Mouse (Mus musculus) forebrain, embryonic 13.5 days (tissue): ENCODE results near the gene Slc45a3. TPM values are rescaled to one million over a fixed set of nuclear protein-coding genes. Genes with fewer than 3 reads are reported as not detected.

Experiments used
- ATAC-seq: fragments of 200-750 bp; cut with Nextera tagmentation; 2 replicates; pipeline ENCODE4 v1.8.0; 2017
- H3K27ac ChIP-seq: fragments of 300-500 bp; sonication (generic); 2 replicates; pipeline ENCODE4 v1.5.1; 2015; ENCODE audit warnings: inconsistent platforms, mild to moderate bottlenecking, moderate library complexity
- H3K27me3 ChIP-seq: fragments of 300-500 bp; sonication (generic); 2 replicates; pipeline ENCODE4 v1.6.1; 2015; ENCODE audit warnings: mild to moderate bottlenecking, inconsistent platforms
- H3K36me3 ChIP-seq: fragments of 300-500 bp; sonication (generic); 2 replicates; pipeline ENCODE4 v1.6.1; 2015; ENCODE audit warnings: mild to moderate bottlenecking, inconsistent platforms; ENCODE audit not compliant: poor library complexity, severe bottlenecking
- H3K4me1 ChIP-seq: fragments of 300-500 bp; sonication (generic); 2 replicates; pipeline ENCODE4 v1.6.1; 2015; ENCODE audit warnings: inconsistent platforms
- H3K4me2 ChIP-seq: fragments of 300-500 bp; sonication (generic); 2 replicates; pipeline ENCODE4 v1.6.1; 2015; ENCODE audit warnings: inconsistent platforms, mild to moderate bottlenecking, moderate library complexity
- H3K4me3 ChIP-seq: fragments of 300-500 bp; sonication (generic); 2 replicates; pipeline ENCODE4 v1.5.1; 2015; ENCODE audit warnings: mild to moderate bottlenecking, inconsistent platforms
- H3K9ac ChIP-seq: fragments of 300-500 bp; sonication (generic); 2 replicates; pipeline ENCODE4 v1.6.1; 2015; ENCODE audit warnings: mild to moderate bottlenecking, inconsistent platforms
- H3K9me3 ChIP-seq: fragments of 300-500 bp; sonication (generic); replicated peaks from 2 replicates; pipeline ENCODE4 v1.6.1; 2016; ENCODE audit warnings: inconsistent platforms
- WGBS: fragments of 180-500 bp; shearing (Covaris S2); methylation state at CpG from one replicate; pipeline ENCODE4 v1.1.7; 2015; 5-methylcytosine and 5-hydroxymethylcytosine counted together
- polyA plus RNA-seq: library from polyadenylated mRNA; unstranded; fragments of >200 nt; fragmentation: Nextera tagmentation; extraction: Ambion mirVana; gene quantifications from 2 replicates; pipeline ENCODE4 v1.2.1, GENCODE M21; 2015

Gene Slc45a3
- polyA plus RNA-seq, 1 experiment from 2014 or later = 2.6 TPM

- no peak overlapping the region for H3K27ac ChIP-seq
- H3K27me3 ChIP-seq = no peaks in the 10 kb centered on the region
- no peaks in the 10 kb centered on the region for H3K9me3 ChIP-seq
- peak; percentile 63 for ATAC-seq
- 21% methylated on average over 5 of the region's 5 CpGs for WGBS
- H3K4me1 ChIP-seq = 0 out of 2 replicates have a peak, but pooled peaks cover 7% of the 10 kb centered on the region
- H3K9ac ChIP-seq = no peak overlapping the region
- no peak overlapping the region for H3K4me3 ChIP-seq
- H3K36me3 ChIP-seq = no peaks in the 10 kb centered on the region
- no peak overlapping the region for H3K4me2 ChIP-seq
Measured at GRCm38 (mm10) chr1:131982907-131983306, 20.1 kb downstream of the Slc45a3 start.

- H3K36me3 ChIP-seq = no peaks in the 10 kb centered on the region
- no peak overlapping the region for H3K9ac ChIP-seq
- no peak overlapping the region for H3K4me2 ChIP-seq
- WGBS = 51% methylated on average over 2 of the region's 2 CpGs
- no peak overlapping the region for H3K4me3 ChIP-seq
- no peak for ATAC-seq
- no peaks in the 10 kb centered on the region for H3K27me3 ChIP-seq
- 0 out of 2 replicates have a peak, but pooled peaks cover 7% of the 10 kb centered on the region for H3K4me1 ChIP-seq
- H3K27ac ChIP-seq = no peak overlapping the region
- no peaks in the 10 kb centered on the region for H3K9me3 ChIP-seq
Measured at GRCm38 (mm10) chr1:131983806-131984205, 21.0 kb downstream of the Slc45a3 start.

GRCm38 (mm10) chr1:131987432-131987831, 24.7 kb downstream of the Slc45a3 start:
- Histone ChIP-seq H3K9ac (no peak overlapping the region), H3K9me3 (no peaks in the 10 kb centered on the region), H3K4me2 (no peak overlapping the region), H3K27me3 (no peaks in the 10 kb centered on the region), H3K4me1 (0 out of 2 replicates have a peak, but pooled peaks cover 7% of the 10 kb centered on the region), H3K4me3 (no peak overlapping the region), H3K36me3 (no peaks in the 10 kb centered on the region), H3K27ac (no peak overlapping the region)
- no peak for ATAC-seq
- WGBS = 54% methylated on average over 15 of the region's 15 CpGs

- Histone ChIP-seq H3K4me3 (no peak overlapping the region), H3K36me3 (no peaks in the 10 kb centered on the region), H3K4me2 (no peak overlapping the region), H3K4me1 (no peaks in the 10 kb centered on the region), H3K27ac (no peak overlapping the region), H3K9ac (no peak overlapping the region), H3K27me3 (no peaks in the 10 kb centered on the region), H3K9me3 (no peaks in the 10 kb centered on the region)
- ATAC-seq = no peak
- WGBS = 79% methylated on average over 4 of the region's 4 CpGs
Measured at GRCm38 (mm10) chr1:131989476-131989875, 26.7 kb downstream of the Slc45a3 start.

- ATAC-seq = no peak
- Histone ChIP-seq H3K4me2 (no peak overlapping the region), H3K4me1 (no peaks in the 10 kb centered on the region), H3K4me3 (no peak overlapping the region), H3K9ac (no peak overlapping the region), H3K9me3 (no peaks in the 10 kb centered on the region), H3K27me3 (no peaks in the 10 kb centered on the region), H3K36me3 (no peaks in the 10 kb centered on the region), H3K27ac (no peak overlapping the region)
- 92% methylated on average over 9 of the region's 9 CpGs for WGBS
Measured at GRCm38 (mm10) chr1:131990083-131990760, 27.5 kb downstream of the Slc45a3 start.

GRCm38 (mm10) chr1:131992561-131993001, 29.8 kb downstream of the Slc45a3 start:
- no peaks in the 10 kb centered on the region for H3K27me3 ChIP-seq
- H3K27ac ChIP-seq = no peak overlapping the region
- no peak overlapping the region for H3K4me2 ChIP-seq
- H3K36me3 ChIP-seq = no peaks in the 10 kb centered on the region
- no peak overlapping the region for H3K9ac ChIP-seq
- H3K4me1 ChIP-seq = no peaks in the 10 kb centered on the region
- WGBS = 86% methylated on average over 7 of the region's 7 CpGs
- H3K9me3 ChIP-seq = no peaks in the 10 kb centered on the region
- ATAC-seq = no peak
- no peak overlapping the region for H3K4me3 ChIP-seq

- no peak overlapping the region for H3K27ac ChIP-seq
- H3K4me2 ChIP-seq = no peak overlapping the region
- WGBS = 86% methylated on average over 12 of the region's 12 CpGs
- no peaks in the 10 kb centered on the region for H3K4me1 ChIP-seq
- no peaks in the 10 kb centered on the region for H3K27me3 ChIP-seq
- no peaks in the 10 kb centered on the region for H3K36me3 ChIP-seq
- no peak overlapping the region for H3K9ac ChIP-seq
- ATAC-seq = no peak
- no peaks in the 10 kb centered on the region for H3K9me3 ChIP-seq
- no peak overlapping the region for H3K4me3 ChIP-seq
Measured at GRCm38 (mm10) chr1:131993169-131994040, 30.6 kb downstream of the Slc45a3 start.

- Histone ChIP-seq H3K4me2 (no peak overlapping the region), H3K4me1 (no peaks in the 10 kb centered on the region), H3K27me3 (no peaks in the 10 kb centered on the region), H3K9ac (no peak overlapping the region), H3K27ac (no peak overlapping the region), H3K36me3 (no peaks in the 10 kb centered on the region), H3K4me3 (no peak overlapping the region), H3K9me3 (no peaks in the 10 kb centered on the region)
- no peak for ATAC-seq
- WGBS = 37% methylated on average over 4 of the region's 4 CpGs
Measured at GRCm38 (mm10) chr1:131995062-131995461, 32.3 kb downstream of the Slc45a3 start.

- Histone ChIP-seq H3K36me3 (no peaks in the 10 kb centered on the region), H3K27ac (no peak overlapping the region), H3K4me3 (no peak overlapping the region), H3K9ac (no peak overlapping the region), H3K4me1 (no peaks in the 10 kb centered on the region), H3K27me3 (no peaks in the 10 kb centered on the region), H3K4me2 (no peak overlapping the region), H3K9me3 (no peaks in the 10 kb centered on the region)
- no peak for ATAC-seq
Measured at GRCm38 (mm10) chr1:132000506-132000905, 37.7 kb downstream of the Slc45a3 start.

GRCm38 (mm10) chr1:132001880-132002330, 39.1 kb downstream of the Slc45a3 start:
- WGBS = 91% methylated on average over 4 of the region's 4 CpGs
- peaks cover 5% of the 10 kb centered on the region; the same call in 1 of the 2 replicates for H3K4me1 ChIP-seq
- no peaks in the 10 kb centered on the region for H3K36me3 ChIP-seq
- H3K9ac ChIP-seq = no peak overlapping the region
- H3K4me3 ChIP-seq = no peak overlapping the region
- no peak overlapping the region for H3K4me2 ChIP-seq
- H3K27ac ChIP-seq = no peak overlapping the region
- no peak for ATAC-seq
- H3K27me3 ChIP-seq = no peaks in the 10 kb centered on the region
- no peaks in the 10 kb centered on the region for H3K9me3 ChIP-seq

- no peak overlapping the region for H3K4me2 ChIP-seq
- no peaks in the 10 kb centered on the region for H3K36me3 ChIP-seq
- no peak overlapping the region for H3K4me3 ChIP-seq
- no peak overlapping the region for H3K9ac ChIP-seq
- no peak overlapping the region for H3K27ac ChIP-seq
- H3K4me1 ChIP-seq = peaks cover 5% of the 10 kb centered on the region; the same call in 1 of the 2 replicates
- no peaks in the 10 kb centered on the region for H3K27me3 ChIP-seq
- H3K9me3 ChIP-seq = no peaks in the 10 kb centered on the region
- 64% methylated on average over 2 of the region's 2 CpGs for WGBS
- no peak for ATAC-seq
Measured at GRCm38 (mm10) chr1:132003111-132003510, 40.3 kb downstream of the Slc45a3 start.

- 68% methylated on average over 1 of the region's 1 CpGs for WGBS
- Histone ChIP-seq H3K9me3 (no peaks in the 10 kb centered on the region), H3K4me2 (no peak overlapping the region), H3K9ac (no peak overlapping the region), H3K27me3 (no peaks in the 10 kb centered on the region), H3K4me3 (no peak overlapping the region), H3K4me1 (peaks cover 11% of the 10 kb centered on the region), H3K27ac (no peak overlapping the region), H3K36me3 (no peaks in the 10 kb centered on the region)
- ATAC-seq = no peak
Measured at GRCm38 (mm10) chr1:132003817-132004216, 41.0 kb downstream of the Slc45a3 start.
